Mouse (Mus musculus): ENCODE measurements around the gene Sypl. TPM values are rescaled to one million over a fixed set of nuclear protein-coding genes. Genes with fewer than 3 reads are reported as not detected.
"Not testable (repeated sequence)": the region's sequence is repeated elsewhere in the genome, so short reads cannot be mapped to it uniquely, and the experiment has no call there.

Gene Sypl
- polyA plus RNA-seq, 1 experiment from 2014 or later, result 33.3 TPM

- Histone ChIP-seq H3K36me3 (replicated peaks) (no peaks in the 10 kb centered on the region), H3K27me3 (replicated peaks) (no peaks in the 10 kb centered on the region), H3K4me3 (no peak overlapping the region), H3K4me2 (no peak overlapping the region), H3K27ac (no peak overlapping the region), H3K9ac (no peak overlapping the region), H3K4me1 (no peaks in the 10 kb centered on the region), H3K9me3 (no peaks in the 10 kb centered on the region)
- WGBS, result 72% methylated on average over 12 of the region's 12 CpGs
- 0 out of 2 replicates have a peak, but pooled peaks have one; percentile 42 for ATAC-seq (replicated peaks)
Observed at GRCm38 (mm10) chr12:32989731-32990130, 36.0 kb downstream of the Sypl start.

- H3K9me3 ChIP-seq, result no peaks in the 10 kb centered on the region
- no peak overlapping the region for H3K4me3 ChIP-seq
- H3K36me3 ChIP-seq (replicated peaks), result no peaks in the 10 kb centered on the region
- H3K27ac ChIP-seq, result no peak overlapping the region
- H3K9ac ChIP-seq, result no peak overlapping the region
- H3K27me3 ChIP-seq (replicated peaks), result no peaks in the 10 kb centered on the region
- H3K4me1 ChIP-seq, result no peaks in the 10 kb centered on the region
- H3K4me2 ChIP-seq, result no peak overlapping the region
- WGBS, result 81% methylated on average over 5 of the region's 5 CpGs
- no peak for ATAC-seq (replicated peaks)
Observed at GRCm38 (mm10) chr12:32994081-32994480, 40.4 kb downstream of the Sypl start.

- no peaks in the 10 kb centered on the region for H3K9me3 ChIP-seq
- no peaks in the 10 kb centered on the region for H3K27me3 ChIP-seq (replicated peaks)
- H3K4me1 ChIP-seq, result no peaks in the 10 kb centered on the region
- H3K36me3 ChIP-seq (replicated peaks), result no peaks in the 10 kb centered on the region
- H3K4me2 ChIP-seq, result no peak overlapping the region
- H3K9ac ChIP-seq, result no peak overlapping the region
- ATAC-seq (replicated peaks), result no peak
- H3K27ac ChIP-seq, result no peak overlapping the region
- H3K4me3 ChIP-seq, result no peak overlapping the region
- 83% methylated on average over 4 of the region's 4 CpGs for WGBS
Observed at GRCm38 (mm10) chr12:32995081-32995834, 41.6 kb downstream of the Sypl start.

GRCm38 (mm10) chr12:32998766-32999165 is 45.1 kb downstream of the Sypl start:
- Histone ChIP-seq H3K27me3 (replicated peaks) (no peaks in the 10 kb centered on the region), H3K9ac (no peak overlapping the region), H3K4me1 (no peaks in the 10 kb centered on the region), H3K9me3 (no peaks in the 10 kb centered on the region), H3K4me2 (no peak overlapping the region), H3K27ac (no peak overlapping the region), H3K4me3 (no peak overlapping the region), H3K36me3 (replicated peaks) (no peaks in the 10 kb centered on the region)
- ATAC-seq (replicated peaks), result no peak
- 81% methylated on average over 5 of the region's 5 CpGs for WGBS

GRCm38 (mm10) chr12:32999778-33000177 is 46.1 kb downstream of the Sypl start:
- H3K4me3 ChIP-seq; ATAC-seq (replicated peaks); H3K9ac ChIP-seq; H3K4me2 ChIP-seq; H3K36me3 ChIP-seq (replicated peaks); H3K27me3 ChIP-seq (replicated peaks); H3K4me1 ChIP-seq; H3K9me3 ChIP-seq; H3K27ac ChIP-seq: not testable (repeated sequence)
- 33% methylated on average over 3 of the region's 3 CpGs for WGBS

- WGBS, result 62% methylated on average over 4 of the region's 4 CpGs
- Histone ChIP-seq H3K27ac (no peak overlapping the region), H3K4me3 (no peak overlapping the region), H3K4me1 (no peaks in the 10 kb centered on the region), H3K36me3 (replicated peaks) (no peaks in the 10 kb centered on the region), H3K9ac (no peak overlapping the region), H3K4me2 (no peak overlapping the region), H3K9me3 (no peaks in the 10 kb centered on the region), H3K27me3 (replicated peaks) (no peaks in the 10 kb centered on the region)
- peak; percentile 60; the same call in 1 of the 2 replicates for ATAC-seq (replicated peaks)
Observed at GRCm38 (mm10) chr12:33000402-33000801, 46.7 kb downstream of the Sypl start.

- Histone ChIP-seq H3K4me2 (no peak overlapping the region), H3K27ac (no peak overlapping the region), H3K36me3 (replicated peaks) (no peaks in the 10 kb centered on the region), H3K4me1 (no peaks in the 10 kb centered on the region), H3K4me3 (no peak overlapping the region), H3K9me3 (no peaks in the 10 kb centered on the region), H3K9ac (no peak overlapping the region), H3K27me3 (replicated peaks) (no peaks in the 10 kb centered on the region)
- 48% methylated on average over 8 of the region's 8 CpGs for WGBS
- ATAC-seq (replicated peaks), result peak; percentile 55
Observed at GRCm38 (mm10) chr12:33003339-33003965, 49.8 kb downstream of the Sypl start.

GRCm38 (mm10) chr12:33005858-33006257 is 52.2 kb downstream of the Sypl start:
- no peak overlapping the region for H3K4me2 ChIP-seq
- no peaks in the 10 kb centered on the region for H3K9me3 ChIP-seq
- no peaks in the 10 kb centered on the region for H3K27me3 ChIP-seq (replicated peaks)
- no peak overlapping the region for H3K4me3 ChIP-seq
- H3K9ac ChIP-seq, result no peak overlapping the region
- H3K27ac ChIP-seq, result no peak overlapping the region
- ATAC-seq (replicated peaks), result no peak
- 82% methylated on average over 5 of the region's 5 CpGs for WGBS
- no peaks in the 10 kb centered on the region for H3K4me1 ChIP-seq
- H3K36me3 ChIP-seq (replicated peaks), result no peaks in the 10 kb centered on the region

- no peak for ATAC-seq (replicated peaks)
Observed at GRCm38 (mm10) chr12:33007176-33007575, 53.5 kb downstream of the Sypl start.

GRCm38 (mm10) chr12:33008305-33009110 is 54.8 kb downstream of the Sypl start:
- H3K36me3 ChIP-seq (replicated peaks), result no peaks in the 10 kb centered on the region
- WGBS, result 51% methylated on average over 7 of the region's 7 CpGs
- H3K4me3 ChIP-seq, result no peak overlapping the region
- no peaks in the 10 kb centered on the region for H3K4me1 ChIP-seq
- no peaks in the 10 kb centered on the region for H3K9me3 ChIP-seq
- no peak overlapping the region for H3K4me2 ChIP-seq
- H3K9ac ChIP-seq, result no peak overlapping the region
- no peaks in the 10 kb centered on the region for H3K27me3 ChIP-seq (replicated peaks)
- H3K27ac ChIP-seq, result no peak overlapping the region
- no peak for ATAC-seq (replicated peaks)

More at GRCm38 (mm10) chr12:33007176-33007575, 53.5 kb downstream of the Sypl start:
- Histone ChIP-seq H3K27me3 (replicated peaks) (no peaks in the 10 kb centered on the region), H3K4me1 (no peaks in the 10 kb centered on the region), H3K36me3 (replicated peaks) (no peaks in the 10 kb centered on the region), H3K9me3 (no peaks in the 10 kb centered on the region), H3K4me2 (no peak overlapping the region), H3K27ac (no peak overlapping the region), H3K4me3 (no peak overlapping the region), H3K9ac (no peak overlapping the region)
- WGBS, result 98% methylated on average over 2 of the region's 2 CpGs

- no peak overlapping the region for H3K9ac ChIP-seq
- H3K36me3 ChIP-seq (replicated peaks), result no peaks in the 10 kb centered on the region
- 92% methylated on average over 6 of the region's 6 CpGs for WGBS
- no peak for ATAC-seq (replicated peaks)
- no peak overlapping the region for H3K4me3 ChIP-seq
- H3K4me1 ChIP-seq, result 0 out of 2 replicates have a peak, but pooled peaks cover under 1% of the 10 kb centered on the region
- H3K4me2 ChIP-seq, result no peak overlapping the region
- H3K9me3 ChIP-seq, result no peaks in the 10 kb centered on the region
- no peak overlapping the region for H3K27ac ChIP-seq
- H3K27me3 ChIP-seq (replicated peaks), result no peaks in the 10 kb centered on the region
Observed at GRCm38 (mm10) chr12:33009206-33009966, 55.7 kb downstream of the Sypl start.

- no peak for ATAC-seq (replicated peaks)
- peaks cover 7% of the 10 kb centered on the region; the same call in 1 of the 2 replicates for H3K4me1 ChIP-seq
- no peak overlapping the region for H3K9ac ChIP-seq
- WGBS, result 42% methylated on average over 3 of the region's 3 CpGs
- no peaks in the 10 kb centered on the region for H3K36me3 ChIP-seq (replicated peaks)
- no peak overlapping the region for H3K4me3 ChIP-seq
- no peak overlapping the region for H3K27ac ChIP-seq
- no peaks in the 10 kb centered on the region for H3K27me3 ChIP-seq (replicated peaks)
- H3K9me3 ChIP-seq, result no peaks in the 10 kb centered on the region
- H3K4me2 ChIP-seq, result no peak overlapping the region
Observed at GRCm38 (mm10) chr12:33010026-33010425, 56.3 kb downstream of the Sypl start.

All from midbrain, embryonic 15.5 days (tissue).